Mouse (Mus musculus) erythroblast, embryonic 14.5 days (primary cell): ENCODE measurements around the gene Smg6.

Source experiments
- GATA1 ChIP-seq: IDR thresholded peaks from 2 replicates; pipeline ENCODE4 v1.6.1; 2012; ENCODE audit warnings: low read length, inconsistent platforms, mixed read lengths
- TAL1 ChIP-seq: IDR thresholded peaks from 3 replicates; pipeline ENCODE4 v1.6.1; 2012; ENCODE audit warnings: low read length, inconsistent platforms, mixed read lengths

- TF ChIP-seq GATA1, result no peak
- no peak for TF ChIP-seq TAL1
Measured at GRCm38 (mm10) chr11:75064266-75064665, 138.6 kb downstream of the Smg6 start.
